Mouse (Mus musculus) heart, embryonic 15.5 days (tissue): ENCODE data around the gene Med24. TPM values are rescaled to one million over a fixed set of nuclear protein-coding genes. Genes with fewer than 3 reads are reported as not detected.

ENCODE experiments used
- ATAC-seq: fragments of 200-750 bp; cut with Nextera tagmentation; replicated peaks from 2 replicates; pipeline ENCODE4 v1.8.0; 2017; ENCODE audit warnings: low read depth, moderate TSS enrichment; ENCODE audit not compliant: insufficient number of reproducible peaks, insufficient read depth, low FRiP score
- H3K27ac ChIP-seq: fragments of 300-500 bp; sonication (generic); 2 replicates; pipeline ENCODE4 v1.5.1; 2015; ENCODE audit warnings: mild to moderate bottlenecking, inconsistent platforms
- H3K27me3 ChIP-seq: fragments of 300-500 bp; sonication (generic); 2 replicates; pipeline ENCODE4 v1.6.1; 2015; ENCODE audit warnings: inconsistent platforms
- H3K36me3 ChIP-seq: fragments of 300-500 bp; sonication (generic); 2 replicates; pipeline ENCODE4 v1.6.1; 2015; ENCODE audit warnings: mild to moderate bottlenecking, inconsistent platforms
- H3K4me1 ChIP-seq: fragments of 300-500 bp; sonication (generic); replicated peaks from 2 replicates; pipeline ENCODE4 v1.6.1; 2015; ENCODE audit warnings: inconsistent platforms
- H3K4me2 ChIP-seq: fragments of 300-500 bp; sonication (generic); 2 replicates; pipeline ENCODE4 v1.6.1; 2015; ENCODE audit warnings: inconsistent platforms, mild to moderate bottlenecking, moderate library complexity
- H3K4me3 ChIP-seq: fragments of 300-500 bp; sonication (generic); 2 replicates; pipeline ENCODE4 v1.5.1; 2015; ENCODE audit warnings: mild to moderate bottlenecking, inconsistent platforms
- H3K9ac ChIP-seq: fragments of 300-500 bp; sonication (generic); 2 replicates; pipeline ENCODE4 v1.6.1; 2015; ENCODE audit warnings: mild to moderate bottlenecking, inconsistent platforms
- H3K9me3 ChIP-seq: fragments of 300-500 bp; sonication (generic); replicated peaks from 2 replicates; pipeline ENCODE4 v1.6.1; 2016; ENCODE audit warnings: inconsistent platforms
- WGBS: fragments of 180-500 bp; shearing (Covaris S2); methylation state at CpG from one replicate; pipeline ENCODE4 v1.1.7; 2015; ENCODE audit warnings: mixed read lengths; 5-methylcytosine and 5-hydroxymethylcytosine counted together
- polyA plus RNA-seq: library from polyadenylated mRNA; unstranded; fragments of >200 nt; fragmentation: Nextera tagmentation; extraction: Ambion mirVana; gene quantifications from 2 replicates; pipeline ENCODE4 v1.2.1, GENCODE M21; 2015

Gene Med24
- polyA plus RNA-seq, 1 experiment from 2014 or later: 33.5 TPM

DNA sequence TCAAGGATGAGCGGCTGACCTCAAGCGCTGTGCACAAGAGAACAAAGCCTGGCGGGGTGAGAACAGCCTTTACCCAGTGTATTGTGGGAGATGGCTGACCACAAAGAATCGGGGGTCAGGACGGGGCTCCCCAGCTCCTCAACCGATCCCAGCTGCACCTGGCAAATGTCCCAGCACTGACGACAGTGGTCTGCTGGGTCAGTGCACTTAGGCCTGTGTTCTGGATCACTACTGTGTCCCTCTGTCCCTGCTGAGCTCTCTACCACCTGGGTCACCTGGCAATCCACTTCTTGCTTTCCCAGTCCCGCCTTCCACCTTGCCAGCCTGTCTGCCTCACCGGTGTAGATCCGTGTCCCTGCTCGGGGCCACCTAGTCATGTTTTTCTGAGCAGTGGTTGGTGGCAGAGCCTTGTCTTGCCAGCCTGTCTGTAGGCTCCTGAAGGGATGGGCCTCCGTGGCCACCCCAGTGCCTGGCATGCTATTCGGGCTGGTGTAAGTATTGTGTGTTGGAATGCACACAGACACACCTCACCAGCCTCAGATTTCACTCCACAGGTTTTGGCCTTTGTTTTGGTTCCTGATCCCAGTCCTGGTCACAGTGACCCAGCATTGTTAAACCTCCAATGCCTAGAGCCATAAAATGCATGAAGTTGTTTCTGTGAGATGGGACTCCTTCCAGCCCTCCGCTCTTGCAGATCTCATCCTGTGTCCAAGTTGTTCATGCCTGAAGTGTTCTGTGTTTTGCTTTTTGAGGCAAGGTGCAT is 32.6 kb downstream of the Med24 start:
- Histone ChIP-seq H3K4me1 (peaks cover 25% of the 10 kb centered on the region), H3K4me3 (no peak overlapping the region), H3K27me3 (0 out of 2 replicates have a peak, but pooled peaks cover 3% of the 10 kb centered on the region), H3K9me3 (no peaks in the 10 kb centered on the region), H3K4me2 (no peak overlapping the region), H3K36me3 (peaks cover 40% of the 10 kb centered on the region), H3K9ac (no peak overlapping the region), H3K27ac (peak overlapping the region; percentile 2; the same call in 1 of the 2 replicates)
- no peak for ATAC-seq
- 82% methylated on average over 14 of the region's 14 CpGs for WGBS

DNA sequence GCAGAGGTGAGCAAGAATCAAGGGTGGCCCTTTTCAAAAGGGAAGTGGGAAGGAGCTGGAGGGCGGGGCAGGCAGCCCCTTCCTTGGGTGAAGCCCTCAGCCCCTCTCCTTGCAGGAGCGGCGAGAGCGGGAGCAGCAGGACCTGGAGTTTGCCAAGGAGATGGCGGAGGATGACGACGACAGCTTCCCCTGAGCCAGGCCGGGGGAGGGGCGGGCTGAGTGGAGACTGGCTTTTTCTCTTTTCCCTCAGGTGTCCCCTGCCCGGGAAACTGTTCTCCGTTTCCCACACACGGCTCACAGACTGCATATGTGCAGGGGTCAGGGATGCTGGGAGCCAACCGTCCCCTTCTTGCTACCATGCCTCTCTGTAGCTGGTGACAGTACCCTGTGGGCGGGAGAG is 33.8 kb downstream of the Med24 start:
- no peak overlapping the region for H3K27ac ChIP-seq
- peaks cover 53% of the 10 kb centered on the region for H3K36me3 ChIP-seq
- WGBS: 70% methylated on average over 14 of the region's 14 CpGs
- no peak overlapping the region for H3K9ac ChIP-seq
- H3K4me2 ChIP-seq: no peak overlapping the region
- ATAC-seq: no peak
- H3K4me3 ChIP-seq: no peak overlapping the region
- H3K4me1 ChIP-seq: peaks cover 19% of the 10 kb centered on the region
- no peaks in the 10 kb centered on the region for H3K9me3 ChIP-seq
- H3K27me3 ChIP-seq: 0 out of 2 replicates have a peak, but pooled peaks cover 3% of the 10 kb centered on the region

DNA sequence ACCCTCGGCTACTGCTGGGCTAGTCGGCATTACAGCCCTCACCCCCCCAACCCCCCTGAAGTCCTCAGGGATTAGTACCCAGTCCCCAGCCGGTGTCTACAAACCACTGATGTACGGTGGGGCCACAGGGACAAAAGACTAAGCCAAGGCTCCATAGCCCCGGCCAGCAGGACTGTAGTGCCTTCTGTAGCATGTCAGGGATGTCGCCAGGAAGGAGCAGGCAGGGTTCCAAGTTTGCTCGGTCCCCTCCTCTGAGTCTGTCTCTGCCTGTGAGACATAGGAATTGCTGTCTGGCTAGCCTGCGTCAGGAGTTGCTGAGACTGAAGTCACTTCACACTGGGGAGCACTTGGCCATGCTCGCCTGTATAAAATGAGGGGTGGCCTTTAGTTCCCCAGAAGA is 34.9 kb downstream of the Med24 start:
- no peak overlapping the region for H3K27ac ChIP-seq
- no peak overlapping the region for H3K4me3 ChIP-seq
- H3K4me1 ChIP-seq: peaks cover 15% of the 10 kb centered on the region
- no peak overlapping the region for H3K4me2 ChIP-seq
- H3K9ac ChIP-seq: no peak overlapping the region
- H3K27me3 ChIP-seq: no peaks in the 10 kb centered on the region
- peaks cover 64% of the 10 kb centered on the region for H3K36me3 ChIP-seq
- no peaks in the 10 kb centered on the region for H3K9me3 ChIP-seq
- no peak for ATAC-seq
- WGBS: 67% methylated on average over 9 of the region's 9 CpGs

DNA sequence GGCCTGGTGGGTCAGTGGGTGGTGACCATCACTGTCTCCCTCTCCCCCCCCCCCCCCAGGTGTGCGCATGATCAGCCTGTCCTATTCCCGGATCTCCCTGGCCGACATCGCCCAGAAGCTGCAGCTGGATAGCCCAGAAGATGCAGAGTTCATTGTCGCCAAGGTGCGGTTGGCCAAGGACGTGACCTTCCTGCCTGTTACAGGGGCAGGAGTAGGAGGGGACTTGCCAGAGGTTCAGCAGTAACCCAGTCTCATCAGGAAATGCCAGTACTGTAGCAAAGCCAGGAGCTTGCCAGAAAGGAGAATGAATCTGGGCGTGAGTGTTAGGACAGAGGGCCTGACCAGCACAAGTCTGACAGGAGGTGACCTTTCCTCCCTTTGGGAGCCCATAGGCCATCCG is 35.5 kb downstream of the Med24 start:
- Histone ChIP-seq H3K4me2 (no peak overlapping the region), H3K4me3 (no peak overlapping the region), H3K27me3 (no peaks in the 10 kb centered on the region), H3K27ac (no peak overlapping the region), H3K9me3 (no peaks in the 10 kb centered on the region), H3K4me1 (peaks cover 15% of the 10 kb centered on the region), H3K9ac (no peak overlapping the region), H3K36me3 (peaks cover 67% of the 10 kb centered on the region)
- WGBS: 82% methylated on average over 9 of the region's 9 CpGs
- ATAC-seq: no peak

DNA sequence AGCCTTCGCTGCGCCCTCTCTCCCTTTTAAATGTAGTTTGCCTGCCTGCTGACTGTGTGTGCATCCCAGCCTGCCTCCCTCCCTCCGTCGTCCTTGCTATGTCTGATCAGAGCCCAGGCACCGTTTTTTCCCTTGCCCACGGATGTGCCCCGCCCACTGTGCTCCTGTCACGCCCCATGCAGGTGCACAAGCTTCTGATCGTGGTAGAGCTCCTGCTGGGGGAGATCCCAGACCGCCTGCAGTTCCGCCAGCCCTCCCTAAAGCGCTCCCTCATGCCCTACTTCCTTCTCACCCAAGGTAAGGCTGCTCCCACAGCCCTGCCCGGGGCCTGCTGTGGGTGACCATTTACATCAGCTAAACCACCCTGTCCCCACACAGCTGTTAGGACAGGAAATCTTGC is 36.0 kb downstream of the Med24 start:
- Histone ChIP-seq H3K4me1 (peaks cover 15% of the 10 kb centered on the region), H3K4me2 (no peak overlapping the region), H3K27me3 (no peaks in the 10 kb centered on the region), H3K9ac (no peak overlapping the region), H3K4me3 (no peak overlapping the region), H3K36me3 (peaks cover 70% of the 10 kb centered on the region), H3K9me3 (no peaks in the 10 kb centered on the region), H3K27ac (no peak overlapping the region)
- WGBS: 74% methylated on average over 13 of the region's 13 CpGs
- ATAC-seq: no peak

DNA sequence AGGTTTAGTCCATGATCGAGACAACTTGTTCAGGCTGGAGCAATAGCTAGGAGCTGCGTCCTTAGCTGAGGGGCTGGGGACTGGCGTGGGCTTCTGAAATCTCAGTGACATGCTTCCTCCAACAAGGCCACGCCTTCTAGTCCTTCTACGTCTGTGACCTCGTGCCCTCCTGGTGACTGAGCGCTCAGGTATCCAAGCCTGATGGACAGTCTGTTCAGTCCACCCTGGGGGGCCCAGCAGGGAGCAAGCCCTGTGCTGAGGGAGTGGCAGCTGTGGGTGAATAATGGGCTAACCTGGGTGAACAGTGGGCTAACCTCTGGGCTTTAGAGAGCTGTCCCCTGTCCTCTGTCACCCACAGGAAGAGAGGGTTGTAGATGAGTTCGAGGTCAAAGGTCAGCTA is 41.2 kb downstream of the Med24 start:
- Histone ChIP-seq H3K4me1 (peaks cover 9% of the 10 kb centered on the region), H3K4me3 (no peak overlapping the region), H3K9me3 (no peaks in the 10 kb centered on the region), H3K27me3 (no peaks in the 10 kb centered on the region), H3K4me2 (no peak overlapping the region), H3K27ac (no peak overlapping the region), H3K9ac (no peak overlapping the region), H3K36me3 (peaks cover 75% of the 10 kb centered on the region)
- no peak for ATAC-seq
- 82% methylated on average over 8 of the region's 8 CpGs for WGBS

DNA sequence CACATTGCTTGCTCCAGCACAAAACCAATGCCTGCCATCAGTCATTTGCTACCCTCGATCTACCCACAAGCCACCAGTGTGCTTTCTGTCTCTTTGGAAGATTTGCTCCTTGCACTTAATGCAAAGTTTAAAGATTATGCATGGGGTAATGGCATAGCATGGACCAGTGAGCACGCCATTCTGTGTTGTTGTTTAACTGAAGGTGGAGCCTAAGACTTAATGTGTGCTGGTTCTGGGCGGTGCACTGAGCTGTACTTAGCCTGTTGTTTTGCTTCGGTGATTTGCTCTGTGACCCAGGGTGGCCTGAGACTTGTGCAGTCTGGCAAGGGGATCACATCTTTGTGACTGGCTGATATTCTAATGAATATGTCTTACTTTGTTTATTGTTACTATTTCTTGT is 42.3 kb downstream of the Med24 start:
- H3K27ac ChIP-seq: no peak overlapping the region
- H3K9me3 ChIP-seq: no peaks in the 10 kb centered on the region
- H3K27me3 ChIP-seq: no peaks in the 10 kb centered on the region
- ATAC-seq: no peak
- H3K4me3 ChIP-seq: no peak overlapping the region
- no peak overlapping the region for H3K4me2 ChIP-seq
- H3K9ac ChIP-seq: no peak overlapping the region
- peaks cover 9% of the 10 kb centered on the region for H3K4me1 ChIP-seq
- WGBS: 90% methylated on average over 4 of the region's 4 CpGs
- H3K36me3 ChIP-seq: peaks cover 65% of the 10 kb centered on the region

DNA sequence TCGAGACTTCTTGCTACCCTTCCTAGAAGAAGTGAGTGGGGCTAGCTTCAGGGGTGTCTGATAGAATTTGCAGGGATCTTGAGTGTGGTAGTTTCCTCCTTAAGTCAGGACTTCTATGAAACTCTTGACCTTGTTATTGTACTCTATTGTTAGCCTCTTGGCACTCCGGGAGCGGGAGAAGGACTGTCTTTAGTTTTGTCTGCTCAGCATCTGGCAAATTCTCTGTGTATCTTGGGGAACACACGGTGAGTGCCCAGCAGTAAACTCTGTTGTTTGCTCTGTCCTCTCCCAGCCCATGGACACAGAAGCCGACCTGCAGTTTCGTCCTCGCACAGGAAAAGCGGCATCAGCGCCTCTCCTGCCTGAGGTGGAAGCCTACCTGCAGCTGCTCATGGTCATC is 43.6 kb downstream of the Med24 start:
- WGBS: 90% methylated on average over 9 of the region's 9 CpGs
- no peak overlapping the region for H3K9ac ChIP-seq
- no peak for ATAC-seq
- H3K9me3 ChIP-seq: no peaks in the 10 kb centered on the region
- H3K4me2 ChIP-seq: no peak overlapping the region
- H3K27me3 ChIP-seq: no peaks in the 10 kb centered on the region
- H3K27ac ChIP-seq: no peak overlapping the region
- no peak overlapping the region for H3K4me3 ChIP-seq
- peaks cover 16% of the 10 kb centered on the region for H3K4me1 ChIP-seq
- peaks cover 51% of the 10 kb centered on the region for H3K36me3 ChIP-seq

DNA sequence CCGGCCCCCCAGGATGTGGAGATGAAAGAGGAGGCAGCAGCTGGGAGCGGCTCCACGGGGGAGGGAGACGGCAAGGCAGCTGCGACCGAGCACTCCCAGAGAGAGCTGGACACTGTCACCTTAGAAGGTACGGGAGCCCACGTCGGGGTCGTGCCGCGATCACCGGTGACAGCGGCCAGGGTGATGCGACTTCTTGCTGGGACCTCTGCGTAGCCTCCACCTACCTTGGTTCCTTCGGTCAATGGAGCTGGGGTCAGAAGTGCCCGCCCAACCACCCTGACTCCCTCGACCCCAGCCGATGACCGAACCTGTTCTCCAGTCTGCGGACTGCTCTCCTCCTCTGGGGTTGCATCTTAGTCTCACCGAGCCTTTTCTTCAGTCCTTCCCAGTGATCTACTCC is 46.4 kb downstream of the Med24 start:
- Histone ChIP-seq H3K4me3 (peak overlapping the region; percentile 100), H3K27me3 (no peaks in the 10 kb centered on the region), H3K9ac (peak overlapping the region; percentile 100), H3K36me3 (peaks cover 27% of the 10 kb centered on the region), H3K9me3 (no peaks in the 10 kb centered on the region), H3K4me2 (peak overlapping the region; percentile 83), H3K27ac (peak overlapping the region; percentile 86), H3K4me1 (peaks cover 16% of the 10 kb centered on the region)
- peak; percentile 7; the same call in 1 of the 2 replicates for ATAC-seq
- WGBS: under 1% methylated on average over 23 of the region's 23 CpGs

DNA sequence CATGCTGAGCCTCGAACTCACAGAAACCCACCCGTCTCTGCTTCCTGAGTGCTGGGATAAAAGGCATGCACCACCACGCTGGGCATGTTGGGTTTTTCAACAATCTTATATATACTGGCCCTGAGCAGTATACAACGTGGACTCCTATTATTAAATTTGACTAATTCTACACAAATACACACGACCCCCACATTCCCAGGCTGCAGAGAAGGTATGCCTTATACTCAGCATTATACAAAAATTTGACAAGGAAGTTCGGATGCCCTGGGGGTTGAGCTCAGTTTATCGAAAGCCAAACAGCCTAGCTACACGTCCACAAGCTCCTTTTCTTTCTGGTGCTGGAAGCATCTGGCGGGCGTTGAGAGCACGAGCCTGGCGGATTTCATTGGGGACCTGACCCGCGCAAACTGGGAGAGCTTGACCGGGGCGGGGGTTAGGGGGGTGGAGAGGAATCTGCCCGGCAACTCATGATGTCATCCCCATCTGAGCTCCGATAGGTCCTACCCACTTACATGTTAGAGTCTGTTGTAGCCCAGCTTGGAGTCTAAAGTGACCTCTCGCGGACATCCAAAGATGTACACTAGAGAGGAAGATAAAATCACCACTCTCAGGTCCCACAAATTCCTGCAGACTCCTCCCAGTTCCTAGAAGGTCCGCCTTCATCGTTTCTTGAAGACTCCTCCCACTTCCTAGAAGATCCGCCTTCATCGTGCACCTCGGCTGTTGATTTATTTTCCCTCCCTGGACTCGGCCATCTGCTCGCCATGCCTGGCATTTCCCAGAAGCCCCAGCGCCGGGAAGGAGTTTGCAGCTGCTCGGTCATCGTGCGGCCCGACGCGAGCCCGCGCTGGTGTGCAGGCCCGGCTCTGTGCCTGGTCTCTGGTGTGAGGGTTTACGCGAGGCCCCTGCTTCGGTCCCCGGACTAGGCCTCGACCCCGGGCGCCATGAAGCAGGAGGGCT is 47.2 kb downstream of the Med24 start, which contains the start of gene Psmd3:
Gene Psmd3 (plus strand): TSS at position 769 of the 960 bp plus-strand sequence.
- H3K9me3 ChIP-seq: no peaks in the 10 kb centered on the region
- 5% methylated on average over 45 of the region's 45 CpGs for WGBS
- H3K4me1 ChIP-seq: peaks cover 16% of the 10 kb centered on the region
- peak within 1 kb of the TSS; percentile 86 for H3K27ac ChIP-seq
- peaks cover 20% of the 10 kb centered on the region for H3K36me3 ChIP-seq
- peak within 1 kb of the TSS; percentile 83 for H3K4me2 ChIP-seq
- peak; percentile 92 for ATAC-seq
- peak within 1 kb of the TSS; percentile 100 for H3K9ac ChIP-seq
- no peaks in the 10 kb centered on the region for H3K27me3 ChIP-seq
- peak within 1 kb of the TSS; percentile 100 for H3K4me3 ChIP-seq

DNA sequence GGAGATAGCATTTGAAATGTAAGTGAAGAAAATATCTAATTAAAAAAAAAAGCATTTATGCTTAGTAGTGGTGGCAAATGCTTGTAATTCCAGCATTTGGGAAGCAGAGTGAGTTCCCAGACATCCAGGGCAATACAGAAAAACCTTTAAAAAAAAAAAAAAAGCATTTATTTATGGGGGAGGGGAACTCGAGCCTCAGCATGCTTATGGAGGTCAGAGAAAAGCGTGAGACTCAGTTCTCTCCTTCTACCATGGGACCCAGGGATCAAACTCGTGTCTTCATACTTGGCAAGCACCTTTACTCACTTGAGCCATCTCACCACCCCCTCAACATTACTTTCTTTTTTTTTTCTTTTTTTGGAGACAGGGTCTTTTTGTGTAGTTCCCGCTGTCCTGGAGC is 48.0 kb downstream of the Med24 start:
- Histone ChIP-seq H3K9ac (no peak overlapping the region), H3K4me3 (no peak overlapping the region), H3K9me3 (no peaks in the 10 kb centered on the region), H3K27me3 (no peaks in the 10 kb centered on the region), H3K4me2 (no peak overlapping the region), H3K4me1 (peaks cover 16% of the 10 kb centered on the region), H3K27ac (no peak overlapping the region), H3K36me3 (peaks cover 11% of the 10 kb centered on the region)
- ATAC-seq: no peak
- 73% methylated on average over 4 of the region's 4 CpGs for WGBS
